In genomic region chr2:19871881-19872280, GRCm38 (mm10) we compare ENCODE assay signal across 25 mouse cellular contexts. TPM values are rescaled to one million over a fixed set of nuclear protein-coding genes. Genes with fewer than 3 reads are reported as not detected.
DNase-seq lines count a peak whose midpoint lies in the region; ATAC-seq and TF ChIP-seq lines count a peak whose summit lies in the region.
"Had no signal": no experiment of that assay in that cellular context is flagged by ENCODE, and none has a peak within 500 bp of the region (broad histone marks: within the 10 kb centered on the region; RNA-seq: fewer than 3 reads in every experiment).

No protein-coding gene starts in this region.

- no peaks in the 10 kb centered on the region for H3K9me3 ChIP-seq in hindbrain, postnatal 0 days (ENCODE audit: low read length)
- H3K9me3 ChIP-seq in hindbrain, embryonic 13.5 days: no peaks in the 10 kb centered on the region
- no peaks in the 10 kb centered on the region for H3K9me3 ChIP-seq in lung, embryonic 16.5 days (ENCODE audit: control insufficient read depth, low read length)
- H3K9me3 ChIP-seq: G1E; heart, embryonic 13.5 days; hindbrain, embryonic 12.5 days; kidney, embryonic 15.5 days; midbrain, embryonic 12.5 days; neural tube, embryonic 13.5 days had no signal

- no peak for TF ChIP-seq POLR2A in lung, adult 2 months (IDR thresholded peaks at IDR 0.05; ENCODE audit: borderline replicate concordance, extremely low read depth, low read depth, low read length)

- DNase-seq in cerebellum, postnatal 14 days: peak; percentile 1 to 4
- no peak for DNase-seq in cerebellum, adult 18-20 months
- DNase-seq in hindbrain, postnatal 0 days (ENCODE audit: low spot score): peak; percentile 8
- no peak for DNase-seq in lung, adult 2 months
- peak; percentile 1 for DNase-seq in forelimb bud, embryonic 11.5 days (ENCODE audit: low read depth, low spot score)
- DNase-seq: adrenal gland, adult 8-10 months; cerebellum, adult 9-10 months; heart, adult 2 months; heart, postnatal 14 days; kidney, postnatal 4 days; liver; lung, postnatal 14 days; right cerebral cortex, postnatal 4 days; thymus, postnatal 4 days had no signal

- 74% methylated on average over 1 of the region's 1 CpGs for WGBS in hindbrain, postnatal 0 days
- WGBS in hindbrain, embryonic 13.5 days: 87% methylated on average over 1 of the region's 1 CpGs
- 71% methylated on average over 1 of the region's 1 CpGs for WGBS in lung, embryonic 16.5 days
- 53% methylated on average over 1 of the region's 1 CpGs for WGBS in lung, adult 2 months

- H3K27ac ChIP-seq in hindbrain, postnatal 0 days: no peak overlapping the region
- H3K27ac ChIP-seq in hindbrain, embryonic 13.5 days: no peak overlapping the region
- H3K27ac ChIP-seq in lung, embryonic 16.5 days (ENCODE audit: low read length): no peak overlapping the region
- H3K27ac ChIP-seq: heart, adult 2 months; heart, embryonic 13.5 days; hindbrain, embryonic 12.5 days; kidney, embryonic 15.5 days; liver, embryonic 14.5 days; midbrain, embryonic 12.5 days; neural tube, embryonic 13.5 days had no signal

- H3K27me3 ChIP-seq in hindbrain, postnatal 0 days (ENCODE audit: insufficient read depth, low read length): no peaks in the 10 kb centered on the region
- no peaks in the 10 kb centered on the region for H3K27me3 ChIP-seq in hindbrain, embryonic 13.5 days
- H3K27me3 ChIP-seq in lung, embryonic 16.5 days (ENCODE audit: control insufficient read depth, insufficient read depth, low read depth, low read length): no peaks in the 10 kb centered on the region
- H3K27me3 ChIP-seq: heart, embryonic 13.5 days; hindbrain, embryonic 12.5 days; kidney, embryonic 15.5 days; midbrain, embryonic 12.5 days; neural tube, embryonic 13.5 days had no signal

- H3K4me1 ChIP-seq in hindbrain, postnatal 0 days (ENCODE audit: insufficient read depth, low read length): no peaks in the 10 kb centered on the region
- no peaks in the 10 kb centered on the region for H3K4me1 ChIP-seq in hindbrain, embryonic 13.5 days (replicated peaks)
- H3K4me1 ChIP-seq in lung, embryonic 16.5 days (replicated peaks; ENCODE audit: control insufficient read depth, insufficient read depth, low read length): no peaks in the 10 kb centered on the region
- no peaks in the 10 kb centered on the region for H3K4me1 ChIP-seq in lung, adult 2 months (ENCODE audit: control insufficient read depth, insufficient read depth, low read length)
- H3K4me1 ChIP-seq: heart, embryonic 13.5 days; hindbrain, embryonic 12.5 days; kidney, embryonic 15.5 days; midbrain, embryonic 12.5 days; neural tube, embryonic 13.5 days had no signal

- H3K4me3 ChIP-seq in hindbrain, postnatal 0 days (ENCODE audit: low read length): no peak overlapping the region
- no peak overlapping the region for H3K4me3 ChIP-seq in hindbrain, embryonic 13.5 days
- no peak overlapping the region for H3K4me3 ChIP-seq in lung, embryonic 16.5 days (ENCODE audit: low read length)
- no peak overlapping the region for H3K4me3 ChIP-seq in lung, adult 2 months (replicated peaks; ENCODE audit: extremely low read depth, low read depth, low read length)
- H3K4me3 ChIP-seq: heart, adult 2 months; heart, embryonic 13.5 days; hindbrain, embryonic 12.5 days; kidney, embryonic 15.5 days; midbrain, embryonic 12.5 days; neural tube, embryonic 13.5 days had no signal

- no peak for TF ChIP-seq CTCF in hindbrain, postnatal 0 days (IDR thresholded peaks at IDR 0.05; ENCODE audit: low read depth)
- TF ChIP-seq CTCF in lung, adult 2 months (IDR thresholded peaks at IDR 0.05; ENCODE audit: insufficient read depth, low read length): no peak

- H3K4me2 ChIP-seq in hindbrain, postnatal 0 days (ENCODE audit: low read depth, low read length): no peak overlapping the region
- H3K4me2 ChIP-seq in hindbrain, embryonic 13.5 days: no peak overlapping the region
- H3K4me2 ChIP-seq in lung, embryonic 16.5 days (ENCODE audit: low read depth, low read length): no peak overlapping the region
- H3K4me2 ChIP-seq: heart, embryonic 13.5 days; hindbrain, embryonic 12.5 days; kidney, embryonic 15.5 days; midbrain, embryonic 12.5 days; neural tube, embryonic 13.5 days had no signal

- no peak overlapping the region for H3K9ac ChIP-seq in hindbrain, postnatal 0 days (replicated peaks; ENCODE audit: low read length)
- H3K9ac ChIP-seq in hindbrain, embryonic 13.5 days: no peak overlapping the region
- H3K9ac ChIP-seq in lung, embryonic 16.5 days (ENCODE audit: low read length): no peak overlapping the region
- H3K9ac ChIP-seq: heart, embryonic 13.5 days; hindbrain, embryonic 12.5 days; kidney, embryonic 15.5 days; liver, embryonic 14.5 days; midbrain, embryonic 12.5 days; neural tube, embryonic 13.5 days had no signal

- no peak for ATAC-seq in hindbrain, postnatal 0 days
- ATAC-seq in hindbrain, embryonic 13.5 days (ENCODE audit: low FRiP score): no peak
- ATAC-seq in lung, embryonic 16.5 days (ENCODE audit: low read depth): peak; percentile 54; the same call in 1 of the 2 replicates
- ATAC-seq: forebrain, embryonic 16.5 days; intestine, postnatal 0 days had no signal

- no peaks in the 10 kb centered on the region for H3K36me3 ChIP-seq in hindbrain, postnatal 0 days (ENCODE audit: insufficient read depth, low read length)
- H3K36me3 ChIP-seq in hindbrain, embryonic 13.5 days: no peaks in the 10 kb centered on the region
- no peaks in the 10 kb centered on the region for H3K36me3 ChIP-seq in lung, embryonic 16.5 days (ENCODE audit: control insufficient read depth, insufficient read depth, low read length)
- H3K36me3 ChIP-seq: G1E; heart, embryonic 13.5 days; hindbrain, embryonic 12.5 days; kidney, embryonic 15.5 days; midbrain, embryonic 12.5 days; neural tube, embryonic 13.5 days had no signal

RNA-seq across cellular contexts. Expression of gene Etl4, which starts 37.7 kb away (rescaled TPM):
- total RNA-seq in hindbrain, postnatal 0 days (2014; rRNA removed): 13.8 and 14.8 TPM in 2 replicates
- polyA plus RNA-seq in hindbrain, postnatal 0 days (2015; fragmentation: Nextera tagmentation; extraction: Ambion mirVana): 4.8 and 6.4 TPM in 2 replicates
- polyA plus RNA-seq in hindbrain, embryonic 13.5 days (2015; fragmentation: Nextera tagmentation; extraction: Ambion mirVana): 3.2 and 3.9 TPM in 2 replicates
- polyA plus RNA-seq in lung, embryonic 16.5 days (2015; fragmentation: Nextera tagmentation; extraction: Ambion mirVana): 23.6 and 28.2 TPM in 2 replicates
- polyA plus RNA-seq in lung, adult 2 months (2012; rRNA removed): 28.3 and 45.6 TPM in 2 replicates
- polyA plus RNA-seq: G1E had no signal

Comparison
In these comparisons a context has a peak if more than half of its experiments do, and no peak if none do; other contexts are left out.
1. DNase-seq: peak in cerebellum, postnatal 14 days (2 of 2), hindbrain, postnatal 0 days (single experiment) and forelimb bud, embryonic 11.5 days (single experiment); none in cerebellum, adult 18-20 months (0 of 2) and lung, adult 2 months (single experiment).